ENCODE assay signal across 9 mouse cellular contexts in the genomic region with DNA sequence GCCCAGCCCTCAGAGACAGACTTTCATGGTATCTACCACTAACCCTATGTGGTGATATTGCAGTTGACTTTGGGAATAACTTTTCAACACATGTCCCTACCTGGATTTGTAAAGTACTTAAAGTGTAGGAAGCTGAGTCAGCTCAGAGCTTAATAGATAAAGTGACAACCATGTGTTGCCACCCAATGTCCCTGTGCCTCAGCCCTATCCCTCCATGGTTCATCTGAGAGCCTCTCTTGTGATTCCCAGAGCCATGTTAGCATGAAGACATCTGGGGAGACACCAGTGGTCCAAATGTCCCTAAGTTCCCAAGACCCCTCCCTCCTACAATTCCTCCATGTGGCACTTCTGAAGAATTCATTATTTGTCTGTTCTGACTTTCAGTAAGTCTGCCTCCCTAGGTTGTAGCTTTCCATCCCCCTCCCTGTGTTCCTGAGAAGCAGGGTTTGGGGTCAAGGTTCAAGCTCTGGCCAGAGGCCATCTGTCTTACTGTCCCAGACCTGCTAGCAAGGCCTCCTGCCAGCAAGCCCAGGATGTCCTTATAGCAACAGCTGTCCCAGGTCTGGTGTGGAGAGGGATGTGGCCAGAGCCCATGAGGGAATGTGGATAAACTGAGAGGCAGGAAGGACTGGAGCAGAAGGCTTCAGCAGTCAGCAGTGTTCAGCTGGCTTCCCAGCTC. TPM values are rescaled to one million over a fixed set of nuclear protein-coding genes. Genes with fewer than 3 reads are reported as not detected.
DNase-seq lines count a peak whose midpoint lies in the region; ATAC-seq and TF ChIP-seq lines count a peak whose summit lies in the region.
"Had no signal": no experiment of that assay in that cellular context is flagged by ENCODE, and none has a peak within 500 bp of the region (broad histone marks: within the 10 kb centered on the region; RNA-seq: fewer than 3 reads in every experiment).

No protein-coding gene starts in this region.

- no peak overlapping the region for H3K4me3 ChIP-seq in forebrain, embryonic 11.5 days (ENCODE audit: low read depth, low read length)
- H3K4me3 ChIP-seq in forebrain, embryonic 15.5 days, result no peak overlapping the region
- no peak overlapping the region for H3K4me3 ChIP-seq in MEL (ENCODE audit: control insufficient read depth in 1 of 2, insufficient read depth in 1 of 2, low read depth in 2 of 2, low read length in 2 of 2)
- H3K4me3 ChIP-seq in heart, embryonic 16.5 days (ENCODE audit: low read length), result no peak overlapping the region
- H3K4me3 ChIP-seq in limb, embryonic 12.5 days (replicated peaks), result no peak overlapping the region

- no peaks in the 10 kb centered on the region for H3K4me1 ChIP-seq in forebrain, embryonic 11.5 days (replicated peaks; ENCODE audit: control insufficient read depth, insufficient read depth, low read length)
- H3K4me1 ChIP-seq in forebrain, embryonic 15.5 days, result peaks cover 6% of the 10 kb centered on the region; the same call in 1 of the 2 replicates
- peaks cover 25 to 42% of the 10 kb centered on the region in 2 experiments for H3K4me1 ChIP-seq in MEL (ENCODE audit: control insufficient read depth in 1 of 2, insufficient read depth in 2 of 2, low read length in 2 of 2)
- H3K4me1 ChIP-seq in heart, embryonic 16.5 days (ENCODE audit: control insufficient read depth, insufficient read depth, low read length), result peaks cover 21% of the 10 kb centered on the region
- no peaks in the 10 kb centered on the region for H3K4me1 ChIP-seq in limb, embryonic 12.5 days (replicated peaks)

- H3K27ac ChIP-seq in forebrain, embryonic 11.5 days (ENCODE audit: low read depth, low read length), result no peak overlapping the region
- H3K27ac ChIP-seq in forebrain, embryonic 15.5 days (replicated peaks), result no peak overlapping the region; the same call in 1 of the 2 replicates
- peak overlapping the region; percentile 98 for H3K27ac ChIP-seq in MEL (ENCODE audit: control insufficient read depth, low read depth, low read length)
- peak overlapping the region; percentile 84 for H3K27ac ChIP-seq in heart, embryonic 16.5 days (ENCODE audit: low read length)
- H3K27ac ChIP-seq in limb, embryonic 12.5 days, result peak overlapping the region; percentile 60

- ATAC-seq in forebrain, embryonic 11.5 days (replicated peaks; ENCODE audit: low FRiP score), result no peak
- no peak for ATAC-seq in forebrain, embryonic 15.5 days (replicated peaks)
- ATAC-seq in heart, embryonic 16.5 days (replicated peaks; ENCODE audit: extremely low read depth, insufficient read depth, low FRiP score), result no peak; the same call in 1 of the 2 replicates
- ATAC-seq in limb, embryonic 12.5 days (ENCODE audit: insufficient number of reproducible peaks, insufficient read depth, low FRiP score, low TSS enrichment, low read depth), result no peak

- no peaks in the 10 kb centered on the region for H3K27me3 ChIP-seq in forebrain, embryonic 11.5 days (ENCODE audit: control insufficient read depth, insufficient read depth, low read length)
- H3K27me3 ChIP-seq in forebrain, embryonic 15.5 days, result no peaks in the 10 kb centered on the region
- H3K27me3 ChIP-seq in MEL (ENCODE audit: control insufficient read depth in 1 of 2, insufficient read depth in 2 of 2, low read length in 2 of 2), result no peaks in the 10 kb centered on the region
- no peaks in the 10 kb centered on the region for H3K27me3 ChIP-seq in heart, embryonic 16.5 days (ENCODE audit: control insufficient read depth, insufficient read depth, low read length)
- no peaks in the 10 kb centered on the region for H3K27me3 ChIP-seq in limb, embryonic 12.5 days

- no peak overlapping the region; the same call in 1 of the 2 replicates for H3K9ac ChIP-seq in forebrain, embryonic 11.5 days (ENCODE audit: low read length)
- no peak overlapping the region for H3K9ac ChIP-seq in forebrain, embryonic 15.5 days (replicated peaks)
- H3K9ac ChIP-seq in MEL (ENCODE audit: control insufficient read depth, low read depth, low read length, poor library complexity, severe bottlenecking), result peak overlapping the region; percentile 64
- H3K9ac ChIP-seq in heart, embryonic 16.5 days (ENCODE audit: low read length), result no peak overlapping the region
- H3K9ac ChIP-seq in limb, embryonic 12.5 days (replicated peaks), result no peak overlapping the region

- no peaks in the 10 kb centered on the region; the same call in 1 of the 2 replicates for H3K79me2 ChIP-seq in MEL (ENCODE audit: control insufficient read depth, insufficient read depth, low read length, poor library complexity)

- no peak for TF ChIP-seq EP300 in MEL (IDR thresholded peaks at IDR 0.05; ENCODE audit: low read depth in 1 of 2, low read length in 2 of 2)

- H3K4me2 ChIP-seq in forebrain, embryonic 11.5 days (ENCODE audit: low read depth, low read length, severe bottlenecking), result no peak overlapping the region
- H3K4me2 ChIP-seq in forebrain, embryonic 15.5 days (replicated peaks), result no peak overlapping the region
- no peak overlapping the region for H3K4me2 ChIP-seq in heart, embryonic 16.5 days (ENCODE audit: low read depth, low read length)
- H3K4me2 ChIP-seq in limb, embryonic 12.5 days, result no peak overlapping the region

- DNase-seq in forebrain, embryonic 11.5 days (ENCODE audit: low spot score), result peak; percentile 44
- DNase-seq in MEL (ENCODE audit: low read depth, low spot score), result peak; percentile 55
- DNase-seq in layer of hippocampus, adult 11-12 months (ENCODE audit: low spot score), result no peak
- no peak for DNase-seq in spleen, adult 18-20 months
- DNase-seq in ovary, postnatal 36 days (ENCODE audit: low spot score), result no peak
- DNase-seq: thymus, adult 2 months had no signal

- no peak for TF ChIP-seq POLR2A in MEL (IDR thresholded peaks at IDR 0.05; ENCODE audit: control insufficient read depth in 1 of 2, insufficient read depth in 1 of 2, low read depth in 1 of 2, low read length in 2 of 2, poor library complexity in 1 of 2)

- TF ChIP-seq RAD21 in MEL (IDR thresholded peaks at IDR 0.05; ENCODE audit: low read depth, low read length), result no peak

- TF ChIP-seq CTCF in MEL (IDR thresholded peaks at IDR 0.05 in 2 of 3, conservative IDR thresholded peaks at IDR 0.05 in 1 of 3; ENCODE audit: control insufficient read depth in 1 of 3, insufficient read depth in 1 of 3, low read depth in 2 of 3, low read length in 3 of 3, poor library complexity in 1 of 3, severe bottlenecking in 1 of 3), result no peak

- H3K9me3 ChIP-seq in forebrain, embryonic 11.5 days (ENCODE audit: control insufficient read depth, low read length), result no peaks in the 10 kb centered on the region
- no peaks in the 10 kb centered on the region for H3K9me3 ChIP-seq in forebrain, embryonic 15.5 days
- no peaks in the 10 kb centered on the region for H3K9me3 ChIP-seq in MEL (replicated peaks; ENCODE audit: insufficient read depth, low read length)
- no peaks in the 10 kb centered on the region for H3K9me3 ChIP-seq in heart, embryonic 16.5 days (replicated peaks; ENCODE audit: control insufficient read depth, low read length)
- no peaks in the 10 kb centered on the region for H3K9me3 ChIP-seq in limb, embryonic 12.5 days

- no peaks in the 10 kb centered on the region for H3K36me3 ChIP-seq in forebrain, embryonic 11.5 days (ENCODE audit: control insufficient read depth, insufficient read depth, low read length)
- no peaks in the 10 kb centered on the region for H3K36me3 ChIP-seq in forebrain, embryonic 15.5 days
- H3K36me3 ChIP-seq in MEL (ENCODE audit: control insufficient read depth in 1 of 2, insufficient read depth in 2 of 2, low read length in 2 of 2), result peaks cover 0 to 39% of the 10 kb centered on the region in 2 experiments; a peak in 2 of 4 replicates
- H3K36me3 ChIP-seq in heart, embryonic 16.5 days (ENCODE audit: control insufficient read depth, insufficient read depth), result no peaks in the 10 kb centered on the region
- H3K36me3 ChIP-seq in limb, embryonic 12.5 days, result no peaks in the 10 kb centered on the region

TF ChIP-seq in MEL, 35 proteins besides CTCF, POLR2A, EP300 and RAD21 (continues in another document):
- no peak for TF ChIP-seq ZKSCAN1 (IDR thresholded peaks at IDR 0.05; ENCODE audit: low read depth, low read length)
- TF ChIP-seq TAL1 (IDR thresholded peaks at IDR 0.05; ENCODE audit: low read length), result no peak
- 0 out of 2 replicates have a peak, but pooled peaks have one; percentile 20 for TF ChIP-seq TCF12 (IDR thresholded peaks at IDR 0.05; ENCODE audit: low read depth, low read length)
- no peak for TF ChIP-seq MEF2A (IDR thresholded peaks at IDR 0.05; ENCODE audit: extremely low read depth, insufficient replicate concordance, low read depth, low read length, poor library complexity, severe bottlenecking)

RNA-seq across cellular contexts. Expression of a gene that starts 15.7 kb away (rescaled TPM):
- 0.31 TPM in 1 of 2 replicates, not detected in the other for polyA plus RNA-seq in forebrain, embryonic 11.5 days (2014; fragmentation: Nextera tagmentation; extraction: Ambion mirVana)
- polyA plus RNA-seq in forebrain, embryonic 15.5 days (2015; fragmentation: Nextera tagmentation; extraction: Ambion mirVana), result not detected in 2 replicates
- 0.08 TPM in 1 of 2 replicates, not detected in the other for total RNA-seq in MEL (2012; rRNA removed)
- polyA plus RNA-seq in MEL (2012; ENCODE audit: insufficient read depth in 1 of 2, insufficient read length in 2 of 2, low read depth in 1 of 2, low replicate concordance in 2 of 2, missing spikeins in 1 of 2), result under 1 TPM in 1 of 2 experiments, not detected in 1; 0.10 TPM
- polyA plus RNA-seq in heart, embryonic 16.5 days (2015; fragmentation: Nextera tagmentation; extraction: Ambion mirVana), result 0.19 TPM in 1 of 2 replicates, not detected in the other
- 0.13 TPM in 1 of 2 replicates, not detected in the other for polyA plus RNA-seq in limb, embryonic 12.5 days (2016; fragmentation: Nextera tagmentation; extraction: Ambion mirVana)

RNA-seq across cellular contexts. Expression of a gene that starts 30.5 kb away (rescaled TPM):
- polyA plus RNA-seq in forebrain, embryonic 11.5 days (2014; fragmentation: Nextera tagmentation; extraction: Ambion mirVana), result not detected in 2 replicates
- not detected in 2 replicates for polyA plus RNA-seq in forebrain, embryonic 15.5 days (2015; fragmentation: Nextera tagmentation; extraction: Ambion mirVana)
- not detected in 2 replicates for total RNA-seq in MEL (2012; rRNA removed)
- polyA plus RNA-seq in MEL (2012; ENCODE audit: insufficient read depth in 1 of 2, insufficient read length in 2 of 2, low read depth in 1 of 2, low replicate concordance in 2 of 2, missing spikeins in 1 of 2), result not detected
- 0.30 TPM in 1 of 2 replicates, not detected in the other for polyA plus RNA-seq in heart, embryonic 16.5 days (2015; fragmentation: Nextera tagmentation; extraction: Ambion mirVana)
- not detected in 2 replicates for polyA plus RNA-seq in limb, embryonic 12.5 days (2016; fragmentation: Nextera tagmentation; extraction: Ambion mirVana)

RNA-seq across cellular contexts. Expression of a gene that starts 56.5 kb away (rescaled TPM):
- 68.0 and 81.2 TPM in 2 replicates for polyA plus RNA-seq in forebrain, embryonic 11.5 days (2014; fragmentation: Nextera tagmentation; extraction: Ambion mirVana)
- 194 and 209 TPM in 2 replicates for polyA plus RNA-seq in forebrain, embryonic 15.5 days (2015; fragmentation: Nextera tagmentation; extraction: Ambion mirVana)
- 10.9 and 13.3 TPM in 2 replicates for total RNA-seq in MEL (2012; rRNA removed)
- 10 to 100 TPM in 1 of 2 experiments, not detected in 1; 25.8 TPM for polyA plus RNA-seq in MEL (2012; ENCODE audit: insufficient read depth in 1 of 2, insufficient read length in 2 of 2, low read depth in 1 of 2, low replicate concordance in 2 of 2, missing spikeins in 1 of 2)
- 59.3 and 62.9 TPM in 2 replicates for polyA plus RNA-seq in heart, embryonic 16.5 days (2015; fragmentation: Nextera tagmentation; extraction: Ambion mirVana)
- 77.8 and 90.6 TPM in 2 replicates for polyA plus RNA-seq in limb, embryonic 12.5 days (2016; fragmentation: Nextera tagmentation; extraction: Ambion mirVana)

Comparison
In these comparisons a context has a peak if more than half of its experiments do, and no peak if none do; other contexts are left out.
1. DNase-seq: peak in forebrain, embryonic 11.5 days (single experiment) and MEL (single experiment); none in layer of hippocampus, adult 11-12 months (single experiment), spleen, adult 18-20 months (0 of 2) and ovary, postnatal 36 days (single experiment).
2. H3K27ac ChIP-seq: peak in MEL (single experiment), heart, embryonic 16.5 days (single experiment) and limb, embryonic 12.5 days (single experiment); none in forebrain, embryonic 11.5 days (single experiment) and forebrain, embryonic 15.5 days (single experiment).